ENCODE assay signal across 8 mouse cellular contexts in the genomic region with DNA sequence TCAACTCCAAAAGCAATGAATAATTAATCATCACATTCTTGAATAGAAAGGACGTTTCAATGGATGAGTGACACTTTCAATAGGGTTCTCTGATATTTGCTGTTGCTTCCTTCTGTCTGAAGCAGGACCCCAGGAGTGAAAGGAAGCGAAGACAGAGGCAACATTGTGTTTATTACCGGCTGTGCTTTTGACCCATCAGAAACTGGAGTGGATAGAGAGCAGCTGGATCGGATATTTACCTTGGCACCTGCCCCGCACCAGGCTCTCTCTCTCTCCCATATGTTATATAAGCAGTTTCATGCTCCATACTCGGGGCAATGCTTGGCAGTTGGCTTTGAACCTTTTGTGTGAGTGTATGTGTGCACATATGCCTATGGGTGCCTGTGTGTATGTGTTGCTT. TPM values are rescaled to one million over a fixed set of nuclear protein-coding genes. Genes with fewer than 3 reads are reported as not detected.
DNase-seq lines count a peak whose midpoint lies in the region; ATAC-seq and TF ChIP-seq lines count a peak whose summit lies in the region.

No protein-coding gene starts in this region.

- H3K4me1 ChIP-seq in forebrain, embryonic 16.5 days (replicated peaks; ENCODE audit: control insufficient read depth, insufficient read depth, low read length), result peaks cover 15% of the 10 kb centered on the region
- peaks cover 15% of the 10 kb centered on the region for H3K4me1 ChIP-seq in limb, embryonic 14.5 days (ENCODE audit: control insufficient read depth, insufficient read depth, low read length)
- H3K4me1 ChIP-seq in intestine, postnatal 0 days (replicated peaks; ENCODE audit: control insufficient read depth, insufficient read depth, low read length), result peaks cover 6% of the 10 kb centered on the region; the same call in 1 of the 2 replicates

- ATAC-seq in forebrain, embryonic 16.5 days, result peak; percentile 19; the same call in 1 of the 2 replicates
- ATAC-seq in limb, embryonic 14.5 days (ENCODE audit: low FRiP score, low read depth), result no peak
- no peak for ATAC-seq in erythroid progenitor cell, adult 5-6 weeks (replicated peaks; ENCODE audit: low FRiP score, poor library complexity, severe bottlenecking)
- ATAC-seq in intestine, postnatal 0 days, result no peak

- H3K4me3 ChIP-seq in forebrain, embryonic 16.5 days (replicated peaks; ENCODE audit: low read length), result no peak overlapping the region
- no peak overlapping the region for H3K4me3 ChIP-seq in limb, embryonic 14.5 days (replicated peaks; ENCODE audit: low read length)
- H3K4me3 ChIP-seq in intestine, postnatal 0 days (ENCODE audit: low read depth, low read length), result no peak overlapping the region

- H3K36me3 ChIP-seq in forebrain, embryonic 16.5 days (ENCODE audit: control insufficient read depth, insufficient read depth), result no peaks in the 10 kb centered on the region
- H3K36me3 ChIP-seq in limb, embryonic 14.5 days (ENCODE audit: control insufficient read depth, insufficient read depth, low read length), result no peaks in the 10 kb centered on the region
- no peaks in the 10 kb centered on the region for H3K36me3 ChIP-seq in intestine, postnatal 0 days (ENCODE audit: control insufficient read depth, insufficient read depth)

- H3K27me3 ChIP-seq in forebrain, embryonic 16.5 days (replicated peaks; ENCODE audit: control insufficient read depth, insufficient read depth, low read length), result no peaks in the 10 kb centered on the region
- H3K27me3 ChIP-seq in limb, embryonic 14.5 days (ENCODE audit: control insufficient read depth, insufficient read depth, low read length), result no peaks in the 10 kb centered on the region
- H3K27me3 ChIP-seq in intestine, postnatal 0 days (replicated peaks; ENCODE audit: control insufficient read depth, insufficient read depth, low read length), result no peaks in the 10 kb centered on the region

- TF ChIP-seq CTCF in intestine, postnatal 0 days (IDR thresholded peaks at IDR 0.05; ENCODE audit: low read depth), result no peak

- H3K4me2 ChIP-seq in forebrain, embryonic 16.5 days (ENCODE audit: low read length), result peak overlapping the region; percentile 69
- 0 out of 2 replicates have a peak overlapping the region, but pooled peaks have one; percentile 66 for H3K4me2 ChIP-seq in limb, embryonic 14.5 days (replicated peaks; ENCODE audit: low read depth, low read length, severe bottlenecking)
- H3K4me2 ChIP-seq in intestine, postnatal 0 days (replicated peaks; ENCODE audit: low read depth), result no peak overlapping the region

- DNase-seq in heart, adult 11 months, result peak; percentile 93
- no peak for DNase-seq in heart, adult 18-20 months
- DNase-seq in MN1 (ENCODE audit: low spot score), result peak; percentile 59
- peak; percentile 31 for DNase-seq in limb, embryonic 14.5 days (ENCODE audit: low spot score)
- no peak for DNase-seq in gastrocnemius, postnatal 10 days

- no peak for TF ChIP-seq POLR2A in limb, embryonic 14.5 days (IDR thresholded peaks at IDR 0.05; ENCODE audit: borderline replicate concordance, extremely low read depth, insufficient read depth, insufficient read length)

- no peaks in the 10 kb centered on the region for H3K9me3 ChIP-seq in forebrain, embryonic 16.5 days (ENCODE audit: control insufficient read depth, low read length)
- H3K9me3 ChIP-seq in limb, embryonic 14.5 days (ENCODE audit: control insufficient read depth, low read length), result no peaks in the 10 kb centered on the region
- H3K9me3 ChIP-seq in intestine, postnatal 0 days (ENCODE audit: control insufficient read depth), result no peaks in the 10 kb centered on the region

- no peak overlapping the region; the same call in 1 of the 2 replicates for H3K9ac ChIP-seq in forebrain, embryonic 16.5 days (replicated peaks; ENCODE audit: low read depth, low read length)
- no peak overlapping the region for H3K9ac ChIP-seq in limb, embryonic 14.5 days (ENCODE audit: low read depth, low read length, severe bottlenecking)
- no peak overlapping the region for H3K9ac ChIP-seq in intestine, postnatal 0 days (ENCODE audit: low read depth, low read length)

- H3K27ac ChIP-seq in forebrain, embryonic 16.5 days (ENCODE audit: low read length), result peak overlapping the region; percentile 95
- peak overlapping the region; percentile 14; the same call in 1 of the 2 replicates for H3K27ac ChIP-seq in limb, embryonic 14.5 days (replicated peaks; ENCODE audit: low read depth, low read length)
- H3K27ac ChIP-seq in intestine, postnatal 0 days (ENCODE audit: low read depth, low read length), result no peak overlapping the region

- WGBS in forebrain, embryonic 16.5 days, result 4% methylated on average over 6 of the region's 6 CpGs
- 70% methylated on average over 6 of the region's 6 CpGs for WGBS in limb, embryonic 14.5 days
- 67% methylated on average over 6 of the region's 6 CpGs for WGBS in intestine, postnatal 0 days

RNA-seq across cellular contexts. Expression of a gene that starts 23.6 kb away (rescaled TPM):
- total RNA-seq in heart, adult 18-20 months (2021), result 1 to 10 TPM; 4.2 to 4.6 TPM
- 1.8 TPM in 2 replicates for polyA plus RNA-seq in forebrain, embryonic 16.5 days (2015; fragmentation: Nextera tagmentation; extraction: Ambion mirVana)
- polyA plus RNA-seq in limb, embryonic 14.5 days (2012; rRNA removed), result 8.2 and 9.9 TPM in 2 replicates
- 3.3 and 4.0 TPM in 2 replicates for polyA plus RNA-seq in limb, embryonic 14.5 days (2014; fragmentation: Nextera tagmentation; extraction: Ambion mirVana)
- total RNA-seq in erythroid progenitor cell, adult 5-6 weeks (2015; ENCODE audit: low replicate concordance), result 5.4 and 6.3 TPM in 2 replicates
- total RNA-seq in erythroid progenitor cell, adult 5-6 weeks (2017; ENCODE audit: low replicate concordance), result 0.45 and 2.2 TPM in 2 replicates
- total RNA-seq in gastrocnemius, postnatal 10 days (2021), result 1 to 10 TPM; 5.4 to 6.0 TPM
- polyA plus RNA-seq in intestine, postnatal 0 days (2015; fragmentation: Nextera tagmentation; extraction: Ambion mirVana), result 0.99 and 1.2 TPM in 2 replicates

Comparison
In these comparisons a context has a peak if more than half of its experiments do, and no peak if none do; other contexts are left out.
1. DNase-seq: peak in heart, adult 11 months (single experiment), MN1 (single experiment) and limb, embryonic 14.5 days (single experiment); none in heart, adult 18-20 months (0 of 2) and gastrocnemius, postnatal 10 days (single experiment).